Mouse (Mus musculus): ENCODE results near the gene Rac1. TPM values are rescaled to one million over a fixed set of nuclear protein-coding genes. Genes with fewer than 3 reads are reported as not detected.
"Not testable (repeated sequence)": the region's sequence is repeated elsewhere in the genome, so short reads cannot be mapped to it uniquely, and the experiment has no call there.

The Rac1 gene
- polyA plus RNA-seq, 1 experiment from 2014 or later: 464 TPM

DNA sequence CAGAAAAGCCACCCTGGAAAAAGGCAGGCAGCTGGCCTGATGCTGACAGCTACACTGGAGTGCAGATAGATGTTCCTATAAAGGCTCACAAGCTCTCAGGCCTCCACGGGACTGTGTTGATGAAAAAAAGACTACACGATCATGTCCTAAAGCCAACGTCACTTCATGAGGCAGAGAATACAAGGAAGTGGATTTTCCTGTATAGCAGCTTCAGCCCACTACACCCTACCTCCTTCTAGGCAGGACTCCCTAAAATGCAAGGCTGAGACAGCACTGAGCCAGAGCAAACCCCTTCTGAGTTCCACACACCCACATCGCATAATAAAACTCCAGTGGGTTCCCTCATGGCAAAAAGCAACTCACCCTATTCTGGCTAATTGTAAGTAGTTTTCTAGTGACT is 16.3 kb downstream of the Rac1 start:
- in situ Hi-C loops (cut with MboI; ENCODE audit: low pct_unique_long_range_greater_than_20kb): no loop called here
- CTCF ChIA-PET: interaction anchor here (1.5 kb wide), 1 partner anchor 11 kb away, joined by 3 read pairs; no protein-coding TSS in a partner anchor
- DNase-seq (ENCODE audit: low read depth, low spot score) (no peak), ATAC-seq (no peak)
- no peak for TF ChIP-seq CTCF (IDR thresholded peaks at IDR 0.05)
- POLR2A ChIA-PET: interaction anchor here (1.1 kb wide), 1 partner anchor 10 kb away, joined by 3 read pairs; no protein-coding TSS in a partner anchor
- no peaks in the 10 kb centered on the region for H3K27me3 ChIP-seq

DNA sequence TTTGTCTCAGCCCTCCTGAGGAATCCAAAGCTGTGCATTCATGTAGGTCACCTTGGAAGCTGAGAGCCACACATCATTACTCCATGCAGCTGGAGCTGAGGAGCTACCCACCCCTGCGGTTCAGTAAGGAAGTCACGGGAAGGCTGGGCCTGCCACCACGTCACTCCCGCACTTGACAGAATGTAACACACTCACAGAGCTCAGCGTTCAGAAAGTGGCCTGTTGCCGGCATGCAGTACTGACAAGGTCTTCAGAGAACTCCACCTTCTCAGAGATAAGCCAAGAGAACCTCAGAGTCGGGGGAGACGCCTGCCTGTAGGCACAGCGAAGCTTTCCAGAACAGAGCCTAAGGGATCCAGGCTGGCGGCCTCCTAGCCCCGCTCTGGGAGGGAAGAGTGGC is 18.1 kb downstream of the Rac1 start:
- ATAC-seq (no peak), DNase-seq (ENCODE audit: low read depth, low spot score) (no peak)
- in situ Hi-C loops (cut with MboI; ENCODE audit: low pct_unique_long_range_greater_than_20kb): no loop called here
- no peaks in the 10 kb centered on the region for H3K27me3 ChIP-seq
- POLR2A ChIA-PET: interaction anchor here (1.2 kb wide), 1 partner anchor 12 kb away, joined by 4 read pairs; no protein-coding TSS in a partner anchor
- no peak for TF ChIP-seq CTCF (IDR thresholded peaks at IDR 0.05)
- CTCF ChIA-PET: interaction anchor here (1.1 to 2.1 kb wide), 3 partner anchors 8 to 37 kb away, joined by 5 to 8 read pairs (median 7); no protein-coding TSS in a partner anchor

DNA sequence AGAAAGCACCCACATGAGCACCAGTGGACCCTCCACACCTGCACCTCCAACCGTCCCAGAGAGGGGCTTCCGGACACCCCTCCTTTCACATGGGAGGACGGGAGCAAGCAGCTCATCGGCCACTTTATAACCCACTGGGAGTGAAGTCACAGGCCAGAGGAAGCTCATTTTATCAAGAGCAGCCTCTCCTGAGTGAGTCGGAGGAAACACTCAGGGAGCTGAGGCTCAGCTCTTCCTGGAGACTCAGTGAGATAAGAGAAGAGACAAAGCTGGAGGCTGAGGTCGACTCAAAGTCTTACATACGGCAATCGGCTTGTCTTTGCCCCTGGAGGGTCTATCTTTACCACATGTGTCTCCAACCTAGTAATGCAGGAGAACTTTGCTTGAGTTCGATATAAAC is 18.5 kb downstream of the Rac1 start:
- ChIA-PET POLR2A (interaction anchor here (1.2 kb wide), 1 partner anchor 12 kb away, joined by 3 read pairs; no protein-coding TSS in a partner anchor), CTCF (interaction anchor here (1.1 to 2.1 kb wide), 3 partner anchors 9 to 37 kb away, joined by 5 to 8 read pairs (median 7); no protein-coding TSS in a partner anchor)
- ATAC-seq: no peak

DNA sequence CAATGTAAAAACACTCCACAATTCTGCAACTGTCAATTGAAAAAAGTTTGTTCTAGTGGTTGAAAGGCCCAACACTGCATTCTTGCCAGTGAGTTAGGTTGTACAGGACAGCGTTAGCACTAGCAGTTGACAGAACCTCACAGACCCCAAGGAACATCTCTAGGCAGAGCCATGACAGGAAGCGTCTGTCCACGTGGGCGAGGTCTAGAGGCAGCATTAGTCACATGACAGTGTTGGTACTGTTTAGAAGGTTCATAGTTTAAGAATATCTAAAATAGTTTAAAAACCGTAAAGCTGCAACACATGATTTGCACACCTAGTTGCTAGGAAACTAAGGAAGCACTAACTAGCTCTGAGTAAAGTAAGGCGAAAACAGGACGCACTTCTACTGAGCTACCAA is 22.3 kb downstream of the Rac1 start:
- DNase-seq (ENCODE audit: low read depth, low spot score) (no peak), ATAC-seq (no peak)
- ChIA-PET POLR2A (interaction anchor here (0.6 to 0.9 kb wide), 2 partner anchors 12 to 33 kb away, joined by 3 to 4 read pairs; no protein-coding TSS in a partner anchor), CTCF (interaction anchor here (0.9 to 1.7 kb wide), 4 partner anchors 9 to 41 kb away, joined by 3 to 6 read pairs (median 3); no protein-coding TSS in a partner anchor)
- H3K27me3 ChIP-seq: no peaks in the 10 kb centered on the region
- in situ Hi-C loops (cut with MboI; ENCODE audit: low pct_unique_long_range_greater_than_20kb): no loop called here
- TF ChIP-seq CTCF (IDR thresholded peaks at IDR 0.05): no peak

More for the DNA sequence above, 18.5 kb downstream of the Rac1 start:
- TF ChIP-seq CTCF (IDR thresholded peaks at IDR 0.05): no peak
- in situ Hi-C loops (cut with MboI; ENCODE audit: low pct_unique_long_range_greater_than_20kb): no loop called here
- no peaks in the 10 kb centered on the region for H3K27me3 ChIP-seq
- DNase-seq (ENCODE audit: low read depth, low spot score): no peak

DNA sequence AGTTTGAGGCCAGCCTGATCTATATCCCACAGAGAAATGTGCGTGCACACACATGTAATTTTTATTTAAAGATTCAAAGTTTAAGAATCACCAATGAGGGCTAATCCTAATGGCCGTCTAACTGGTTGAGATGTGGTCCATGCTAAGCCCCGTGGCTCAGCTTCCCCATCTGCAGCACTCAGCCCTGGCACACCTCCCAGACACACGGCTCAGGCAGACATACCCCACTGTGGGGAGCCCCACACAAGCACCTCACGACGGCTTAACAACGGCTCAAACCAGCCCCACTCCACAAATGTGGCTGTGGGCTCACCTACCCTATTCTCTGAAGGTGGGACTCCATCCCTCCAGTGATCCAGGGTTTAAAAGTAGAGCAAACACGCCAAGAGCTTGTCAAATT is 22.8 kb downstream of the Rac1 start:
- H3K27me3 ChIP-seq: no peaks in the 10 kb centered on the region
- no peak for DNase-seq (ENCODE audit: low read depth, low spot score)
- ATAC-seq: no peak
- POLR2A ChIA-PET: interaction anchor here (0.6 to 0.9 kb wide), 3 partner anchors 13 to 32 kb away, joined by 3 to 4 read pairs (median 3); no protein-coding TSS in a partner anchor
- TF ChIP-seq CTCF (IDR thresholded peaks at IDR 0.05): no peak
- CTCF ChIA-PET: interaction anchor here (0.9 to 1.7 kb wide), 3 partner anchors 8 to 17 kb away, joined by 3 to 6 read pairs (median 3); no protein-coding TSS in a partner anchor
- in situ Hi-C loops (cut with MboI; ENCODE audit: low pct_unique_long_range_greater_than_20kb): no loop called here

DNA sequence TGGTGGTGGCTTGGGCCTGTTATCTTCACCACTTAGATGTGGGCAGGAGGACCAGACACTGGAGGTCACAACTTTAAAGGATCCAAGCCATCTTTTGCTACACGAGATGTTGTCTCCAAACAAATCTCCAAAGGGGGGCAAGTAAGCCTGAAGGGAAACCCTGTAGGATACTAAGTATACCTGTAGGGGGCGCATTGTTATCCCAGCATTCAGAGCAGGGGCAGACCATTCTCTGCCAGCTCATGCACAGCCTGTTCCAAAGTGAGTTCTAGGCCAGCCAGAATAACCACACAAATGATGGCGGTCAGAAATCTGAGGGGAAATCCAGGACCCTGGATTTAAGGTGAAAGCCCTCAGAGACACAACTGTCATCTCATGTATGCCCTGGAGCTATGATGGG is 23.4 kb downstream of the Rac1 start:
- ChIA-PET CTCF (interaction anchor here (1.2 to 1.7 kb wide), 2 partner anchors 7 to 17 kb away, joined by 3 to 6 read pairs; no protein-coding TSS in a partner anchor), POLR2A (interaction anchor here (0.6 kb wide), 1 partner anchor 12 kb away, joined by 3 read pairs; no protein-coding TSS in a partner anchor)
- no peaks in the 10 kb centered on the region for H3K27me3 ChIP-seq
- in situ Hi-C loops (cut with MboI; ENCODE audit: low pct_unique_long_range_greater_than_20kb): no loop called here
- ATAC-seq (no peak), DNase-seq (ENCODE audit: low read depth, low spot score) (no peak)
- no peak for TF ChIP-seq CTCF (IDR thresholded peaks at IDR 0.05)

DNA sequence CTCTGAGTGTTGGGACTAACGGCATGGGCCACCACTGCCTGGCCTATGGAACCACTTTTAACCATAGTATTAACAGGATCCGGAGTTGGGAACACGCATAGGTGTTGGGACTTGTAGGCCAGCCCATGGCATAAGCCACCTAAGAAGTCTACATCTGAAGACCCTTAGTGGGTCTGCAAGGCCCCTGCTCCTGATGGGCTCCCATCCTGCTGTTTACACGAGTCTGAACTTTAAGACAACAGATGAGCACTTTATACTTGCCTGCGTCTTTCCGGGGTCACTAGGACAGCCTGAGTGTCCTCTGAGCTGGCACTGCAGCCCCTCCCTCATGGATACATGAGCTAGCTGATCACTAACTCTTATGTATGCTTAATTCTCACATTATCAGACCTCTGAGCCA is 24.1 kb downstream of the Rac1 start:
- ATAC-seq: no peak
- TF ChIP-seq CTCF (IDR thresholded peaks at IDR 0.05): no peak
- DNase-seq (ENCODE audit: low read depth, low spot score): no peak
- in situ Hi-C loops (cut with MboI; ENCODE audit: low pct_unique_long_range_greater_than_20kb): no loop called here
- ChIA-PET POLR2A (no interaction called here), CTCF (no interaction called here)
- H3K27me3 ChIP-seq: no peaks in the 10 kb centered on the region

DNA sequence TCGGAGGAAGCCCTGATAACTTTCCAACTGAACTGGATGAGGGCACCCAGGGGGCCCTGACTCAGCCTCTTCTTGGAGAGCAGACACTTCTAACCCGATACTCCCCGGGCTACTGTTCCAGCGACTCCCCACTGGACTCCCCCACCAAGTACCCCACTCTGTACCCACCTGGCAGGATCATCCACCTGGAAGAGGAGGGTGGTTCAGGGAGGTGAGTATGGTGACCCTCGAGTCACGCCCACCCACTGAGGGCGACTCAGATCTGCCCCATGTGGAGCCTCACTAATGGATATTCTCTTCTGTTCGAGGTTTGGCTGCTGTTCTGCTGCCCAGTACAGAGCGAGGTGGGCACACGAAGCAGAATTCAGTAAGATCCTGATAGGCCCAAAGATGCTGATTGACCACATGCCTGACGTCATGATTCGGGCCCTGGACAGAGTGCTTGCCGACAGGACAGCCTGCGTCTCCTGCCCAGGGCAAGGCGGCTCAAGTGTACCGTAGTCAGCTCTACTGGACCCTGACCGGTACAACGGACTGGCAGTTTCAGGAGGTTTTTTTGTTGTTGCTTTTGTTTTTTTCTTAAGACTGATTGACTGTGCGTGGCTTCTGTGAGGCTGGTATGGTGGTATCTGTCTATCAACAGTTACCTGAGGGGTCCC is 24.8 kb downstream of the Rac1 start:
- no peak for TF ChIP-seq CTCF (IDR thresholded peaks at IDR 0.05)
- in situ Hi-C loops (cut with MboI; ENCODE audit: low pct_unique_long_range_greater_than_20kb): no loop called here
- no peaks in the 10 kb centered on the region for H3K27me3 ChIP-seq
- ChIA-PET POLR2A (no interaction called here), CTCF (no interaction called here)
- no peak for ATAC-seq
- no peak for DNase-seq (ENCODE audit: low read depth, low spot score)

DNA sequence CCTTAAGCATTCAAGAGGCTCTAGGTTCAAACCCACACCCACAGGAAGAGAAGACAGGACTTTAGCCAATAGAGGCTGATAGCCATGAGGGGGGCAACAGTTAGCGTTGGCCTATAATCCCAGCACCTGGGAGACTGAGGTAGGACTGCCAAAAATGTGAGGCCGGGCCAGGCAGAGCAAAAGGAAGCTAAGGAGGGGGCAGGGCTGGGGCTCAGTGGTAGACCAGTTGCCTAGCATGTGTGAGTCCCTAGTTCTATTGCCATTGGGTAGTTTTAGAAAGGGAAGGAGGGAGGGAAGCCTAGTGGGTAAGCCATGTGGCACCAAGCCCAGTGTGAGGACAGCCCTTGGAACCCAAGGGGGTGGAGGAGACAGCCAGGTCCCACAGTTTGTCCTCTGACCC is 26.2 kb downstream of the Rac1 start:
- ChIA-PET POLR2A (no interaction called here), CTCF (no interaction called here)
- ATAC-seq (no peak), DNase-seq (ENCODE audit: low read depth, low spot score) (no peak)
- no peak for TF ChIP-seq CTCF (IDR thresholded peaks at IDR 0.05)
- H3K27me3 ChIP-seq: no peaks in the 10 kb centered on the region
- in situ Hi-C loops (cut with MboI; ENCODE audit: low pct_unique_long_range_greater_than_20kb): no loop called here

DNA sequence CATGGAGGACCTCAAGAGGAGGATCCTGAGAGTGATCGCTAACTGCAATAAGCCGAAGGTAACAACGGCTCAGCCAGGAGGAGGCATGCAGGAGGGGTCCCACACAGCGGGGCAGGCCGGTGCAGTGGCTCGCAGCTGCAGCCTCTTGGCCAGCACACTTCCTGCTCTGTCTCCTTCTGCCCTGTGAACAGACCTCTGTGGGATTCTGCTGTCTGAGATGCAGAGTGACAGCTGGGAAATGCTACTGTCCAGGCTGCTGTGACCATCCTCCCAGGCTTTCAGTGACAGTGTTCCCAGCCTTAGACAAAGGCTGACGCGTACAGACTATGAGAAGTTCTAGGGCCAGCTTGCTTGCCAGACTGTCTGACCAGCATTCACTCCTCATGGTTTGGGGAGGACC is 26.7 kb downstream of the Rac1 start:
- TF ChIP-seq CTCF (IDR thresholded peaks at IDR 0.05): no peak
- POLR2A ChIA-PET: no interaction called here
- ATAC-seq (no peak), DNase-seq (ENCODE audit: low read depth, low spot score) (no peak)
- H3K27me3 ChIP-seq: no peaks in the 10 kb centered on the region
- in situ Hi-C loops (cut with MboI; ENCODE audit: low pct_unique_long_range_greater_than_20kb): no loop called here
- CTCF ChIA-PET: interaction anchor here (0.9 to 2.5 kb wide), 2 partner anchors 8 to 9 kb away, joined by 3 to 7 read pairs; no protein-coding TSS in a partner anchor

DNA sequence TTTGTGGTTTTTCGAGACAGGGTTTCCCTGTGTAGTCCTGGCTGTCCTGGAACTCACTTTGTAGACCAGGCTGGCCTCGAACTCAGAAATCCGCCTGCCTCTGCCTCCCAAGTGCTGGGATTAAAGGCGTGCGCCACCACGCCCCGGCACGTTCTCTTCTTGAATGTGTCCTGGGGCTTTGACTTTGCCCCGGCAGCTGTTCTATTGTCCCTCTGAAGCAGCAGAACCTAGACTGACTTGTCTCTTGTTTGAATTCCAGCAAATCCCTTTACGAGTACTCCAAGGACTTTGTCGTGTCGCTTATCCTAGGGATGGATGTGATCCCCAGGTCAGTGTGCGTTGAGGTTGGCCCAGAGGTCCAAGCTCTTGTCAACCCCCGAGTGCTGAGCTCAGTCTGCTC is 27.1 kb downstream of the Rac1 start:
- DNase-seq (ENCODE audit: low read depth, low spot score); in situ Hi-C loops (cut with MboI; ENCODE audit: low pct_unique_long_range_greater_than_20kb); ATAC-seq; H3K27me3 ChIP-seq: not testable (repeated sequence)
- POLR2A ChIA-PET: interaction anchor here (1.3 kb wide), 1 partner anchor 10 kb away, joined by 3 read pairs; no protein-coding TSS in a partner anchor
- CTCF ChIA-PET: interaction anchor here (0.9 to 2.5 kb wide), 2 partner anchors 8 to 9 kb away, joined by 3 to 7 read pairs; no protein-coding TSS in a partner anchor

All from Patski (cell line).